Mouse (Mus musculus) gastrocnemius, postnatal 4 days (tissue): ENCODE data around the gene Fthl17b. TPM values are rescaled to one million over a fixed set of nuclear protein-coding genes. Genes with fewer than 3 reads are reported as not detected.
A peak's percentile ranks its signal among the peaks of the same experiment; 100 is the strongest.
"Not testable (repeated sequence)": the region's sequence is repeated elsewhere in the genome, so short reads cannot be mapped to it uniquely, and the experiment has no call there.

Experiments used
- DNase-seq, 2 experiments: peaks; one replicate each; pipeline ENCODE4 v3.0.0; 2021 to 2022; ENCODE audit warnings: low spot score in 2 of 2, mixed read lengths in 2 of 2
- long read RNA-seq, 2 experiments: library from polyadenylated mRNA; stranded (forward); transcript quantifications; one replicate each; pipeline ENCODE4 v2.0.0; 2021
- total RNA-seq, 2 experiments: library from RNA; stranded (reverse); gene quantifications; 2 replicates each; pipeline ENCODE4 v1.2.3; 2021

Fthl17b gene
- not detected for total RNA-seq
- long read RNA-seq, experiment 1: 0 reads
- long read RNA-seq, experiment 2: 0 reads

GRCm38 (mm10) chrX:8962875-8963274 lies at the start of gene Fthl17b:
Fthl17b (minus strand) TSS chrX:8962975.
- not testable (repeated sequence) for DNase-seq

GRCm38 (mm10) chrX:8986655-8987054 lies 23.9 kb upstream of the Fthl17b start, which contains the start of gene Fthl17d:
Fthl17d (minus strand) TSS chrX:8986755.
- DNase-seq: not testable (repeated sequence)

GRCm38 (mm10) chrX:8976459-8976858 lies 13.7 kb upstream of the Fthl17b start, which contains the start of gene Fthl17c:
Fthl17c (minus strand) TSS chrX:8976559.
- not testable (repeated sequence) for DNase-seq

- DNase-seq: not testable (repeated sequence)
Observed at GRCm38 (mm10) chrX:8964618-8965017, 1.8 kb upstream of the Fthl17b start.

GRCm38 (mm10) chrX:8948130-8948805 lies 14.5 kb downstream of the Fthl17b start:
- peak; percentile 42 to 61 for DNase-seq

- DNase-seq: no peak
Observed at GRCm38 (mm10) chrX:8944041-8944440, 18.7 kb downstream of the Fthl17b start.

DNA sequence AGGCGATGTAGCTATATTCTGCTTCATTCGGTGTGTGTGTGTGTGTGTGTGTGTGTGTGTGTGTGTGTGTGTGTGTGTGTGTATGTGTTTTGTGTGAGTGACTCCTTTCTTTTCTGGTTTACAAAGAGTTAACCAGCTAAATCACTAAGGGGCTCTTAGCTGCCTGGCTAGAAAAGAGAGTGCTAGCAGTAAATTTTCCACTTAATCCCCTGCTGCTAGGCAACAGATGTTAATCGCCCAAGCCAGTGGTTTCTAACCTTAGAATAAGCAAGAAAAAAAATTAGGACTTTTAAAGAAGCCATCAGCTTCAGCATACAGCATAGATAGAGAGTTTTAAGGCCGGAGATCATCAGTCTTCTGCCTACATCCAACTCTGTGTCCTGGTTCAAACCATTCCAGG lies 35.5 kb downstream of the Fthl17b start:
- DNase-seq: no peak

DNA sequence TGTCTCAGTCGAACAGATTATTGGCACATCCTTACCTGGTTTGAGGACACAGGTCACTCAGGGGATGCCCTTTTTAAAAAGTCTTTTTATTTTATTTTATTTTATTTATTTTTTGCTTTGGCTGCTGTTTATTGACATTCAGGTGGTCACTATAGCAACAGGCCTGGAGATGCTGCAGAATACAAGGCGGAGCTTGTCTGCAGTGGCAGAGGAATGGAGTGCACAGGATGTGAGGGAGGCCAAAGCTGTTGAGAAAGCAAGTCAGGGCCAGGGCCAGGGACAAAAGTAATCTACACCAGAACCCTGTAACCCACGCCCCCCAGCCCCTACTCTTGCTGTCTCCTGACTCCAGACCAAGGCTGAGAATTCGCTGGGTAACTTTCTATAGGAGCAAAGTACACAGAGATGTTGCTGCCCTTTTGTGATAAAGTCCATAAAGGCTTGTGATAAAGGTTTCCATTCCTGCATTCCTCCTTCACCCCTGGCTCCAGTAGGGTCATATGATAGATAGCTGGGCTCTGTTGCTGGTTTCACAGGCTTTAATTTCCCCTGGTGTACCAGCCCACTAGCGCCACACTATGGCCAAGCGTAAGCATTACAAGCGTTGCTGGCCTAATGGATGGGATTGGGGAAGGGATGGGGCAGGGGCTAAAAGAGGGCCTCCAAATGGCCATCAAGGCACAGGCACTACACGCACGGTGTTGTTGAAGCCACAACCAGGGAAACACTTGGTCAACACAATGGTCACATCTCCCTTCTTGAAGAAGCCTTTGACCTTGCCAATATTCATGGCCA lies 40.8 kb downstream of the Fthl17b start:
- peak in 1 of 2 experiments; percentile 5 for DNase-seq

DNA sequence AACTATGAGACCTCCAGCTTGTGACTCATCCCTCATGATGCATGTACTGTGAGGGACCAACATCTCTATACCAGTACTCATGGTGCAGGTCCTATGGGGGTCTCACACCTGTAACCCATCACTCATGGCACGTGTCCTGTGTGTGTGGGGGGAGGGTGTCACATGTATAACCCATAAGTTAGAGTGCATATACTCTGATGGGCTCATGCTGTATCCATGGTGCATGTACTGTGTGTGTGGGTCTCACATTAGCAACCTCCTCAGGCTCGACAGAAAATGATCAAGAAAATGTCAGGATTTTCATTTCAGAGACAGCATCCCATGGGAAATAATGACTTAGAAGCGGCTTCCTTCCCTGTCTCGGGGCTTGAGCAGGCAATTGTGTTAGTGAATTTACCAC lies 41.7 kb downstream of the Fthl17b start:
- DNase-seq: no peak

Other genes with a start within 250 kb of the Fthl17b start
- not detected for gene Ssx9, start 214.5 kb downstream of the Fthl17b start, total RNA-seq
- not detected for gene Ssxb5, start 159.3 kb downstream of the Fthl17b start, total RNA-seq
- not detected for gene Gm6592, start 119.0 kb downstream of the Fthl17b start, total RNA-seq
- gene Gm5751, start 88.7 kb downstream of the Fthl17b start, total RNA-seq: not detected
- 1 to 10 TPM; 3.0 to 3.1 TPM for gene B630019K06Rik, start 70.6 kb downstream of the Fthl17b start, total RNA-seq
- gene Fthl17c, start 13.6 kb upstream of the Fthl17b start, total RNA-seq: not detected
- not detected for gene Fthl17d, start 23.8 kb upstream of the Fthl17b start, total RNA-seq
- gene Fthl17e, start 70.5 kb upstream of the Fthl17b start, total RNA-seq: not detected
- not detected for gene Fthl17f, start 100.0 kb upstream of the Fthl17b start, total RNA-seq
- not detected for gene 4930402K13Rik, start 141.6 kb upstream of the Fthl17b start, total RNA-seq
- under 1 TPM; 0.34 to 0.60 TPM for gene Lancl3, start 236.9 kb upstream of the Fthl17b start, total RNA-seq